Mouse (Mus musculus) lung, adult 2 months (tissue): ENCODE results near the gene Adamtsl3.

Experiments used
- CTCF ChIP-seq: fragments of 200-500 bp; IDR thresholded peaks from 2 replicates; pipeline ENCODE4 v1.5.1; 2011; ENCODE audit warnings: mild to moderate bottlenecking, low read length, control low read depth; ENCODE audit not compliant: insufficient read depth
- POLR2A ChIP-seq: fragments of 200-500 bp; IDR thresholded peaks from 2 replicates; pipeline ENCODE4 v1.6.1; 2011; ENCODE audit warnings: low read depth, mild to moderate bottlenecking, control low read depth, low read length, borderline replicate concordance; ENCODE audit errors: extremely low read depth

DNA sequence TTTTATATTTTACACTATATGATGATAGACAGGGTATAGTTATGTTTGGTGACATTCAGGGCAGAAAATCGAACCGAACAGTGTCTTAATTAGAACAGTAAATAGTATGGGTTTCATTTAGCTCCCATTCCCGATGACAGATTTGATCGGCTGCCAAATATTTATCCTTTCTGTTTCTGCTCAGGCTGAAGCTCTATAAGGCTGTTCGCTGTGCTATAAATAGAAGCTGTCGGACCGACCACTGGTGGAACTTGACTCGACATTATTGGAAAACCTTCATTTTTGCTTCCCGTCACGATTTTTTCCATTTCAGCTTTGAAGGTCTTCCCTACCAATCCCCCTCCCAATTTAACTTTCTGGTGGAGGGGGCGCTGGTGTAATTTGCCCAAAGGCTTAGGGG, 89.9 kb downstream of the Adamtsl3 start:
- TF ChIP-seq POLR2A (no peak), CTCF (no peak)
